Mouse (Mus musculus): ENCODE measurements around the gene Adgrl4. TPM values are rescaled to one million over a fixed set of nuclear protein-coding genes. Genes with fewer than 3 reads are reported as not detected.

The Adgrl4 gene
- polyA plus RNA-seq, 1 experiment from 2014 or later, result 15.9 TPM

DNA sequence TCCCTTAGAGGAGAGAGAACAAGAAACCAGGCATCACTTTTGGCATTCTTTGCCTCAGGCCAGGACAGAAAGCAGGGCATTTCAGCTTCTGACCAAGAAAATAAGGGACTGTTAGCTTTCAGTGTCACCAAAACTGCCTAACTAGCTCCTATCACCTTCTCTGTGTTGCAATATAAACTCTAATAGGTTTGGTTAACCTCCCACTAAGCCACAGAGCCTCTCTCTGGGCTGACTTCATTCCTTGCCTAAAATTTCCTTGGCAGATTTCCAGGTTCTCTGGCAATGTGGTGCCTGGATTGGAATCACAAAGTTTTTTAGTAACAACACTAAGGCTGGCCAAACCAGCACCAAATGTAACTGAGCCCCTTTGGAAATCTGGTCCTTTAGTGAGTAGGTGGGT, 154.2 kb downstream of the Adgrl4 start:
- DNase-seq (ENCODE audit: low spot score) (no peak), ATAC-seq (ENCODE audit: low FRiP score) (no peak)
- Histone ChIP-seq H3K9me3 (ENCODE audit: control insufficient read depth, low read length) (no peaks in the 10 kb centered on the region), H3K9ac (no peak overlapping the region), H3K4me2 (replicated peaks) (no peak overlapping the region), H3K4me1 (replicated peaks; ENCODE audit: control insufficient read depth, insufficient read depth, low read length) (no peaks in the 10 kb centered on the region), H3K27me3 (ENCODE audit: control insufficient read depth, insufficient read depth, low read length) (no peaks in the 10 kb centered on the region), H3K27ac (no peak overlapping the region), H3K4me3 (replicated peaks; ENCODE audit: low read length) (no peak overlapping the region), H3K36me3 (replicated peaks; ENCODE audit: control insufficient read depth, insufficient read depth) (no peaks in the 10 kb centered on the region)
